Mouse (Mus musculus) ES-E14 (cell line): ENCODE data around the gene Chrdl1. TPM values are rescaled to one million over a fixed set of nuclear protein-coding genes. Genes with fewer than 3 reads are reported as not detected.

Experiments
- DNase-seq: peaks from one replicate; pipeline ENCODE4 v3.0.0-alpha.2; 2013; ENCODE audit warnings: low read depth, low spot score
- H3K27ac ChIP-seq: 2 replicates; pipeline ENCODE4 v1.5.1; 2012; ENCODE audit warnings: low read depth, mild to moderate bottlenecking, low read length, moderate library complexity, mixed read lengths; ENCODE audit not compliant: poor library complexity, insufficient read depth, severe bottlenecking
- H3K36me3 ChIP-seq: 2 replicates; pipeline ENCODE4 v1.6.1; 2012; ENCODE audit warnings: mild to moderate bottlenecking, low read length, moderate library complexity, mixed read lengths; ENCODE audit not compliant: control insufficient read depth, poor library complexity, insufficient read depth, severe bottlenecking
- H3K4me1 ChIP-seq, 2 experiments: fragments of 150-350 bp in 1 of 2; sonication (generic) in 1 of 2; 2 replicates each; pipeline ENCODE4 v1.6.1; 2012; ENCODE audit warnings: low read length in 2 of 2, mild to moderate bottlenecking in 1 of 2, mixed read lengths in 1 of 2; ENCODE audit not compliant: control insufficient read depth in 2 of 2, insufficient read depth in 2 of 2, poor library complexity in 1 of 2
- H3K4me3 ChIP-seq, 2 experiments: fragments of 150-350 bp in 1 of 2; sonication (generic) in 1 of 2; 2 replicates each; pipeline ENCODE4 v1.5.1; 2012; ENCODE audit warnings: low read length in 2 of 2, low read depth in 1 of 2, mild to moderate bottlenecking in 1 of 2, mixed read lengths in 1 of 2; ENCODE audit not compliant: insufficient read depth in 1 of 2, poor library complexity in 1 of 2, severe bottlenecking in 1 of 2
- H3K9ac ChIP-seq: 2 replicates; pipeline ENCODE4 v1.6.1; 2012; ENCODE audit warnings: low read depth, mild to moderate bottlenecking, low read length, mixed read lengths; ENCODE audit not compliant: poor library complexity, insufficient read depth, severe bottlenecking
- H3K9me3 ChIP-seq: fragments of 150-350 bp; sonication (generic); 2 replicates; pipeline ENCODE4 v1.6.1; 2012; ENCODE audit warnings: low read depth, mild to moderate bottlenecking, low read length; ENCODE audit not compliant: control insufficient read depth, insufficient read depth
- CHD2 ChIP-seq: IDR thresholded peaks from 2 replicates; pipeline ENCODE4 v1.6.1; 2014; ENCODE audit warnings: mild to moderate bottlenecking, low read depth, low read length, inconsistent platforms
- HCFC1 ChIP-seq: IDR thresholded peaks from 2 replicates; pipeline ENCODE4 v1.6.1; 2012; ENCODE audit warnings: low read length, inconsistent platforms, borderline replicate concordance; ENCODE audit not compliant: insufficient read depth
- MAFK ChIP-seq: IDR thresholded peaks from 2 replicates; pipeline ENCODE4 v1.6.1; 2014; ENCODE audit warnings: mild to moderate bottlenecking, low read depth, low read length, inconsistent platforms; ENCODE audit not compliant: insufficient read depth
- ZC3H11A ChIP-seq: IDR thresholded peaks from 2 replicates; pipeline ENCODE4 v1.6.1; 2012; ENCODE audit warnings: low read depth, mild to moderate bottlenecking, inconsistent platforms, low read length, borderline replicate concordance
- ZNF384 ChIP-seq: IDR thresholded peaks from 2 replicates; pipeline ENCODE4 v1.6.1; 2012; ENCODE audit warnings: low read depth, low read length, inconsistent platforms
- in situ Hi-C, 2 experiments: fragments of 600-800 bp; cut with MboI; formaldehyde crosslinking; loops; one replicate each; pipeline ENCODE4 v1.15.1; 2025; ENCODE audit warnings: low sequenced_read_pairs in 2 of 2, inconsistent platforms in 1 of 2; ENCODE audit not compliant: unreplicated experiment in 2 of 2
- total RNA-seq: library from RNA; depleted of rRNA; stranded (reverse); fragments of 300-350 nt; gene quantifications from 2 replicates; pipeline ENCODE4 v1.2.3, GENCODE M21; 2012

Gene Chrdl1
- total RNA-seq, 1 experiment, result 0.36 TPM

DNA sequence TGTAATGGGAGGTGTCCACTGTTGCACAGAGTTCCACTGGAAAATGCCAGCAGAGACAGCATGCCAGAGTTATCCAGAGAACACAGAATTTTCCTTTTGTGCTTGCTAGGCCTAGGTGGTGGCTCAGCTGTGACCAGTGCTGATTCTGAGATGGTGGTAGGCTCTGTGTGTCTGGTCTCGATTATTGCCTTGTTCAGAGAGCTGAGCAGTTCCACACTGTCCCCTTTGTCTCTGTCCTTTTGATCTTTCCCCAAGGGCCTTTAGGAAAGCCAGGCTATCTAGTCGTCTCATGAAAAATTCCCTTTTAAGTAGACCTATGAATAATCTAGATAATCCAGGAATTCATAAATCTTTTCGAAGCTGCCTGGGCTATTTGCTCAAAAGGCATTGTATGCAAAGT, 47.3 kb downstream of the Chrdl1 start:
- H3K27ac ChIP-seq, result no peak overlapping the region
- no peak overlapping the region for H3K4me3 ChIP-seq
- H3K9me3 ChIP-seq, result no peaks in the 10 kb centered on the region
- H3K4me1 ChIP-seq, result no peaks in the 10 kb centered on the region
- no peak for TF ChIP-seq ZC3H11A
- no peak for TF ChIP-seq ZNF384
- no peak for TF ChIP-seq HCFC1
- no peak for TF ChIP-seq CHD2
- TF ChIP-seq MAFK, result no peak
- in situ Hi-C loops, result no loop called here
- no peaks in the 10 kb centered on the region for H3K36me3 ChIP-seq
- DNase-seq, result no peak
- no peak overlapping the region for H3K9ac ChIP-seq

DNA sequence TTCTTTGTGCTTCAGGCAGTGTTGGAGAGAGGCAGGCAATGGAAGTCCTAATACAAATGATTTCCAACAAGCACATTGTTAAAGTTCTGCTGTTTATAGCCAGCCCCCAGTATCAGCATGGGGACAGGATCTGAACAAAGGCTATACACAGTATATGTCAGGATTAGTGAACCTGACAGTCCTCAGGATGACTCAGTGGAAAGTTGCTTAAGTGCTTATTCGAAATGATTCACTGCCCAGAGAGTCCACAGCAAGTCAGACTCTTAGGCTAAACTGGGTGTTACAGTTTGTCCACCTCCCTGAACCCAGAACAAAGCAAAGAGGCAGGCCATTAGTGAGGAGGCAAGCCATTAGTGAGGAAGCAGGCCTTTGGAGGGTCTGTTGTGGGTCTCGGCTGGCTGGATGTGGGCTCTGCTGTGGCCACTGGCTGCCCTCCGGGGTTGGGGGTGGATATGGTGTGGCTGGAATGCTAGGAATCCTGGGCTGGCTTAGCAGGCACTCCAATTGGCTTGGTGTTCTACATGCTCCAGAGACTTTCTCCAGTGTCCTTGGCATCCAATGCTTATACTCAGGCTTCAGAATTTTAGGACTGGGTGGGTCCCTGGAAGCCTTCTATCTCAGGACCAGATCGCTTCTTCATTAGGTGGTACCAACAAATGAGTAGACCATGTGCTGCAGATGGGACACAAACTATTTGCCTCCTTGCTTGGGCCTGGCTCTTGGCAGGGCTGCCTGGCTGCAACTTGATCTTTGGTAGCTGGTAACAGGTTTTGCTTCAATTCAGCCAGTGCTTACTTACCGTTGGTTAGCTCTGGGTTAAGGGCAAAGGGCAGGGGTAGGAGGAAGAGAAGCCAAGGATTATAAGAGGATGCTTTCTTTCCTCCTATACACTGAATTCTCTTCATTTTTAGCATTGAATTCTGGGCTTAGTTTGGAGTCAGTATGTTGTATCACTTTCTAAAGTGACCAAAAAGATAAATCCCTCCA, 49.3 kb downstream of the Chrdl1 start:
- Histone ChIP-seq H3K36me3 (no peaks in the 10 kb centered on the region), H3K4me1 (no peaks in the 10 kb centered on the region), H3K27ac (no peak overlapping the region), H3K9me3 (no peaks in the 10 kb centered on the region), H3K4me3 (no peak overlapping the region), H3K9ac (no peak overlapping the region)
- in situ Hi-C loops, result no loop called here
- TF ChIP-seq ZC3H11A (no peak), HCFC1 (no peak), CHD2 (no peak), MAFK (no peak), ZNF384 (no peak)
- DNase-seq, result no peak

DNA sequence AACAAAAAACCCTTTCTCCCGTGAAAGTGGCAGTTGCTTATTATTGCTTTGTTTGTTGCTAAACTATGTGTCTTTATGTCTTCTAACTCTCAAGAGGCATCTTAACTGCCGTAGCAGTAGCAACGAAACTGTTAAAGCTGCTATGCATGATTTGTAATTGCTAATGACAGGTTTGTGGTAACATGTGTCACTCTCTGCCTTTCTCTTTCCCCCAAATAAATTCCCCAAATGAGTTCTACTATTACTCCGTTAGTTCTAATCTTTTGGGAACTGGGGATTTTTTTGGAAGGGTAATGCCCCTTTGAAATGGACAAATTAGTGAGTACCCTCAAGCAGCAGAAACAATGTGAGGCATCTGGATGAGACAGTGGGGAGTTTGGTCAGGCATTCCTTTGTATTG, 55.9 kb downstream of the Chrdl1 start:
- no peaks in the 10 kb centered on the region for H3K4me1 ChIP-seq
- H3K4me3 ChIP-seq, result no peak overlapping the region
- no peaks in the 10 kb centered on the region for H3K36me3 ChIP-seq
- TF ChIP-seq MAFK, result no peak
- no peak for TF ChIP-seq CHD2
- no peak for TF ChIP-seq ZC3H11A
- no peak for TF ChIP-seq ZNF384
- TF ChIP-seq HCFC1, result no peak
- no peaks in the 10 kb centered on the region for H3K9me3 ChIP-seq
- H3K9ac ChIP-seq, result no peak overlapping the region
- in situ Hi-C loops, result no loop called here
- DNase-seq, result no peak
- no peak overlapping the region for H3K27ac ChIP-seq

DNA sequence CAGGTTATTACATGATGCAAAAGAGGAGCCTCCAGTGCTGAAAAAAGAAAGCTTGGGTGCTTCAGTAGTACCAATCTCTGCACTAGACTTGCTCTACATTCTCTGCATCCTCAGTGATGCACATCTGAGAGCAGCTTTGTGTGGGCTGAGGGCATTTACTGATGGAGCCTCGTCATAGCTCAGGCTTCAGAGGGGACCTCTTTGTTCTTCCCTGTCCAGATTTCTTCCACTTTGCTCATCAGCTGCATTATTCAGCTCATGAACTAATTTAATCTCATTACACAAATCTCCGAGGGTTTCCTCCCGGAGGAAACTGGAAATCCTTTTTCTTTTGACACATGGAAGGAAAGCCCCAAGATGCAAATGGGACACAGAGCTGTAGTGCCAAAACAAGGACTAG, 56.5 kb downstream of the Chrdl1 start:
- no peak for TF ChIP-seq CHD2
- TF ChIP-seq HCFC1, result no peak
- no peak for TF ChIP-seq ZNF384
- TF ChIP-seq MAFK, result no peak
- TF ChIP-seq ZC3H11A, result no peak
- DNase-seq, result no peak
- in situ Hi-C loops, result no loop called here
- Histone ChIP-seq H3K4me3 (no peak overlapping the region), H3K9me3 (no peaks in the 10 kb centered on the region), H3K36me3 (no peaks in the 10 kb centered on the region), H3K27ac (no peak overlapping the region), H3K4me1 (no peaks in the 10 kb centered on the region), H3K9ac (no peak overlapping the region)
